Mouse (Mus musculus): Measurements from ENCODE around the gene Hadhb.

The Hadhb gene

GRCm38 (mm10) chr5:30127921-30128597 is 27.0 kb upstream of the Hadhb start:
- DNase-seq (ENCODE audit: low read depth in 2 of 2, low spot score in 2 of 2): no peak

- no peak for DNase-seq (ENCODE audit: low read depth in 2 of 2, low spot score in 2 of 2)
These were observed 26.4 kb upstream of the Hadhb start for GRCm38 (mm10) chr5:30128680-30129079.

GRCm38 (mm10) chr5:30131246-30131645 is 23.8 kb upstream of the Hadhb start:
- no peak for DNase-seq (ENCODE audit: low read depth in 2 of 2, low spot score in 2 of 2)

GRCm38 (mm10) chr5:30132173-30132572 is 22.9 kb upstream of the Hadhb start:
- no peak for DNase-seq (ENCODE audit: low read depth in 2 of 2, low spot score in 2 of 2)

- no peak for DNase-seq (ENCODE audit: low read depth in 2 of 2, low spot score in 2 of 2)
These were observed 19.3 kb upstream of the Hadhb start for GRCm38 (mm10) chr5:30135711-30136231.

- DNase-seq (ENCODE audit: low read depth in 2 of 2, low spot score in 2 of 2): no peak
These were observed 17.8 kb upstream of the Hadhb start for GRCm38 (mm10) chr5:30137271-30137670.

GRCm38 (mm10) chr5:30138193-30138592 is 16.9 kb upstream of the Hadhb start:
- DNase-seq (ENCODE audit: low read depth in 2 of 2, low spot score in 2 of 2): no peak

GRCm38 (mm10) chr5:30146526-30146925 is 8.5 kb upstream of the Hadhb start:
- no peak for DNase-seq (ENCODE audit: low read depth in 2 of 2, low spot score in 2 of 2)

- DNase-seq (ENCODE audit: low read depth in 2 of 2, low spot score in 2 of 2): no peak
These were observed 6.7 kb upstream of the Hadhb start for GRCm38 (mm10) chr5:30148133-30148920.

- DNase-seq (ENCODE audit: low read depth in 2 of 2, low spot score in 2 of 2): no peak
These were observed 3.0 kb upstream of the Hadhb start for GRCm38 (mm10) chr5:30152007-30152406.

- no peak for DNase-seq (ENCODE audit: low read depth in 2 of 2, low spot score in 2 of 2)
These were observed 2.6 kb upstream of the Hadhb start for GRCm38 (mm10) chr5:30152413-30152812.

GRCm38 (mm10) chr5:30153222-30153621 is 1.8 kb upstream of the Hadhb start:
- DNase-seq (ENCODE audit: low read depth in 2 of 2, low spot score in 2 of 2): no peak

- no peak for DNase-seq (ENCODE audit: low read depth in 2 of 2, low spot score in 2 of 2)
These were observed 1.0 kb upstream of the Hadhb start for GRCm38 (mm10) chr5:30154013-30154412.

- no peak for DNase-seq (ENCODE audit: low read depth in 2 of 2, low spot score in 2 of 2)
These were observed 346 bp downstream of the Hadhb start for GRCm38 (mm10) chr5:30155395-30155792.

GRCm38 (mm10) chr5:30155821-30156629 is 977 bp downstream of the Hadhb start:
- DNase-seq (ENCODE audit: low read depth in 2 of 2, low spot score in 2 of 2): peak in 1 of 2 experiments; percentile 23

GRCm38 (mm10) chr5:30159601-30160000 is 4.6 kb downstream of the Hadhb start:
- DNase-seq (ENCODE audit: low read depth in 2 of 2, low spot score in 2 of 2): no peak

- no peak for DNase-seq (ENCODE audit: low read depth in 2 of 2, low spot score in 2 of 2)
These were observed 6.8 kb downstream of the Hadhb start for GRCm38 (mm10) chr5:30161836-30162235.

GRCm38 (mm10) chr5:30162339-30162738 is 7.3 kb downstream of the Hadhb start:
- no peak for DNase-seq (ENCODE audit: low read depth in 2 of 2, low spot score in 2 of 2)

- DNase-seq (ENCODE audit: low read depth in 2 of 2, low spot score in 2 of 2): no peak
These were observed 10.3 kb downstream of the Hadhb start for GRCm38 (mm10) chr5:30165234-30165946.

GRCm38 (mm10) chr5:30170303-30170940 is 15.4 kb downstream of the Hadhb start:
- no peak for DNase-seq (ENCODE audit: low read depth in 2 of 2, low spot score in 2 of 2)
